ENCODE assay signal across 8 mouse cellular contexts in genomic region chr4:126147533-126148160, GRCm38 (mm10). TPM values are rescaled to one million over a fixed set of nuclear protein-coding genes. Genes with fewer than 3 reads are reported as not detected.
DNase-seq lines count a peak whose midpoint lies in the region; ATAC-seq lines count a peak whose summit lies in the region.

Gene Eva1b (plus strand): TSS chr4:126147744.

- DNase-seq in left cerebral cortex, postnatal 4 days: peak; percentile 66
- no peak for DNase-seq in left cerebral cortex, adult 11 months (ENCODE audit: low spot score)
- peak; percentile 79 for DNase-seq in heart, postnatal 4 days
- DNase-seq in limb, embryonic 11.5 days (ENCODE audit: low spot score): peak; percentile 90
- peak; percentile 29 for DNase-seq in midbrain, embryonic 14.5 days
- peak; percentile 68 for DNase-seq in urinary bladder, postnatal 14 days (ENCODE audit: low spot score)
- DNase-seq in cerebellum, adult 11-12 months: no peak

- no peaks in the 10 kb centered on the region for H3K36me3 ChIP-seq in forebrain, embryonic 13.5 days (ENCODE audit: poor library complexity, severe bottlenecking)
- H3K36me3 ChIP-seq in limb, embryonic 11.5 days (ENCODE audit: control insufficient read depth, insufficient read depth, low read length): no peaks in the 10 kb centered on the region
- H3K36me3 ChIP-seq in midbrain, embryonic 14.5 days (ENCODE audit: control insufficient read depth, insufficient read depth, low read length): no peaks in the 10 kb centered on the region

- intact Hi-C loops in left cerebral cortex, postnatal 4 days (cut with DNase I): no loop called here

- no peak within 1 kb of the TSS for H3K27ac ChIP-seq in forebrain, embryonic 13.5 days
- peak within 1 kb of the TSS; percentile 96 for H3K27ac ChIP-seq in limb, embryonic 11.5 days (replicated peaks; ENCODE audit: low read depth, low read length)
- H3K27ac ChIP-seq in midbrain, embryonic 14.5 days (replicated peaks; ENCODE audit: low read depth, low read length): no peak within 1 kb of the TSS

- H3K9me3 ChIP-seq in forebrain, embryonic 13.5 days (replicated peaks): no peaks in the 10 kb centered on the region
- H3K9me3 ChIP-seq in limb, embryonic 11.5 days (ENCODE audit: control insufficient read depth, low read length): no peaks in the 10 kb centered on the region; the same call in 1 of the 2 replicates
- no peaks in the 10 kb centered on the region for H3K9me3 ChIP-seq in midbrain, embryonic 14.5 days (ENCODE audit: control insufficient read depth, low read length)

- H3K9ac ChIP-seq in forebrain, embryonic 13.5 days: peak within 1 kb of the TSS; percentile 49
- H3K9ac ChIP-seq in limb, embryonic 11.5 days (ENCODE audit: low read length): peak within 1 kb of the TSS; percentile 79
- peak within 1 kb of the TSS; percentile 34 for H3K9ac ChIP-seq in midbrain, embryonic 14.5 days (replicated peaks; ENCODE audit: low read length)

- WGBS in forebrain, embryonic 13.5 days: 3% methylated on average over 23 of the region's 24 CpGs
- 2% methylated on average over 24 of the region's 24 CpGs for WGBS in limb, embryonic 11.5 days
- WGBS in midbrain, embryonic 14.5 days: 3% methylated on average over 24 of the region's 24 CpGs

- no peak for ATAC-seq in forebrain, embryonic 13.5 days
- ATAC-seq in limb, embryonic 11.5 days (ENCODE audit: insufficient number of reproducible peaks, low FRiP score, low TSS enrichment, low read depth): peak; percentile 56
- ATAC-seq in midbrain, embryonic 14.5 days (ENCODE audit: low FRiP score, low TSS enrichment): no peak

- peak within 1 kb of the TSS; percentile 66 for H3K4me2 ChIP-seq in forebrain, embryonic 13.5 days
- H3K4me2 ChIP-seq in limb, embryonic 11.5 days (ENCODE audit: low read depth, severe bottlenecking): peak within 1 kb of the TSS; percentile 99
- peak within 1 kb of the TSS; percentile 60 for H3K4me2 ChIP-seq in midbrain, embryonic 14.5 days (ENCODE audit: low read length)

- H3K4me3 ChIP-seq in forebrain, embryonic 13.5 days: peak within 1 kb of the TSS; percentile 40
- H3K4me3 ChIP-seq in limb, embryonic 11.5 days (ENCODE audit: low read depth, low read length): peak within 1 kb of the TSS; percentile 88
- H3K4me3 ChIP-seq in midbrain, embryonic 14.5 days (replicated peaks; ENCODE audit: low read depth, low read length): peak within 1 kb of the TSS; percentile 36

- H3K27me3 ChIP-seq in forebrain, embryonic 13.5 days: peaks cover 61% of the 10 kb centered on the region
- no peaks in the 10 kb centered on the region for H3K27me3 ChIP-seq in limb, embryonic 11.5 days (ENCODE audit: control insufficient read depth, insufficient read depth, low read length)
- peaks cover 36% of the 10 kb centered on the region for H3K27me3 ChIP-seq in midbrain, embryonic 14.5 days (ENCODE audit: control insufficient read depth, insufficient read depth, low read length)

- peaks cover 20% of the 10 kb centered on the region for H3K4me1 ChIP-seq in forebrain, embryonic 13.5 days
- peaks cover 39% of the 10 kb centered on the region for H3K4me1 ChIP-seq in limb, embryonic 11.5 days (ENCODE audit: control insufficient read depth, insufficient read depth, low read length)
- H3K4me1 ChIP-seq in midbrain, embryonic 14.5 days (ENCODE audit: control insufficient read depth, insufficient read depth, low read length): 0 out of 2 replicates have a peak, but pooled peaks cover 8% of the 10 kb centered on the region

RNA-seq across cellular contexts. Expression of gene Eva1b, which starts in this region (rescaled TPM):
- total RNA-seq in left cerebral cortex, postnatal 4 days (2021): 1 to 10 TPM; 6.3 to 7.2 TPM
- polyA plus RNA-seq in forebrain, embryonic 13.5 days (2015; fragmentation: Nextera tagmentation; extraction: Ambion mirVana): 7.9 and 8.1 TPM in 2 replicates
- total RNA-seq in heart, postnatal 4 days (2021): 10 to 100 TPM; 27.3 to 29.3 TPM
- 64.3 and 70.3 TPM in 2 replicates for polyA plus RNA-seq in limb, embryonic 11.5 days (2014; fragmentation: Nextera tagmentation; extraction: Ambion mirVana)
- polyA plus RNA-seq in midbrain, embryonic 14.5 days (2014; fragmentation: Nextera tagmentation; extraction: Ambion mirVana): 7.8 and 12.3 TPM in 2 replicates

Comparison
In these comparisons a context has a peak if more than half of its experiments do, and no peak if none do; other contexts are left out.
1. DNase-seq: peak in left cerebral cortex, postnatal 4 days (single experiment), heart, postnatal 4 days (single experiment), limb, embryonic 11.5 days (single experiment), midbrain, embryonic 14.5 days (single experiment) and urinary bladder, postnatal 14 days (single experiment); none in left cerebral cortex, adult 11 months (single experiment) and cerebellum, adult 11-12 months (single experiment).
2. H3K4me3 ChIP-seq: peak in every context shown above with its lines; median percentile 88 in limb, embryonic 11.5 days; 40 in forebrain, embryonic 13.5 days; 36 in midbrain, embryonic 14.5 days.
3. Peak in every context shown above with its lines, with median percentiles within 50 percentile points of each other: H3K4me2 ChIP-seq and H3K9ac ChIP-seq.